Mouse (Mus musculus): ENCODE results near the gene Rasgrf1.

The Rasgrf1 gene

GRCm38 (mm10) chr9:89968836-89969450, 59.2 kb downstream of the Rasgrf1 start:
- no peak for DNase-seq (ENCODE audit: low read depth, low spot score)

DNA sequence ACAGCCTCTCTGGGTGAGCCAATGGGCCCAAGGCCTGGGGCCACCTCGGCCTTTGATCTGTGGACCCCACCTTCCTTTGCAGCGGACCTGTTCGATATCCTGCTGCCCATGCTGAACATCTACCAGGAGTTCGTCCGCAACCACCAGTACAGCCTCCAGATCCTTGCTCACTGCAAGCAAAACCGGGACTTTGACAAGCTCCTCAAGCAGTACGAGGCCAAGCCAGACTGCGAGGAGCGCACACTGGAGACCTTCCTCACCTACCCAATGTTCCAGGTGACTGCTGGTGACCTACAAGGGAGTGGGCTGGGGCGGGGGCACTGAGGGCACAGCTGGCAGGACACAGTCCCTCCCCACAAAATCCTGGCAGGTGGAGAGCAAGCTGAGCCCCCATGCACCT, 60.6 kb downstream of the Rasgrf1 start:
- DNase-seq (ENCODE audit: low read depth, low spot score): no peak

- DNase-seq (ENCODE audit: low read depth, low spot score): no peak
These were observed 61.3 kb downstream of the Rasgrf1 start for GRCm38 (mm10) chr9:89970886-89971486.

- no peak for DNase-seq (ENCODE audit: low read depth, low spot score)
These were observed 62.6 kb downstream of the Rasgrf1 start for GRCm38 (mm10) chr9:89972321-89972720.

DNA sequence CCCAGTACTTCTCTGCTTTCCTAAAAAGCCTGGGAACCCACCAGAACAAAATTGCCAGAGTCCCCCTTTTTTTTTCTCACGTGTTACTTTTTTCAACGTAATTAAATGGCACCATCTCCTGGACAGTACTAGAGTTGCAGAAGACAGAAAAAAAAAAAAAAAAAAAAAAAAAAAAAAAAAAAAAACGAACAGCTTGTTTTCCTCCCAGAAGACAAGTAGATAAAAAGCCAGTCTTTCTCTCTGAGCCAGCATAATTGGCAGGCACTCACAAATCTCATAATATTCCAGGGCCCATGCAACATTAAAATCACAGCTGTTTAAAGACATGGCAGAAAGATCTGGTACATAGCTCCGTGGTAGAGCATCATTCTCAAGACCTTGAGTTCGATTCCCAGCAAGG, 64.1 kb downstream of the Rasgrf1 start:
- peak; percentile 13 for DNase-seq (ENCODE audit: low read depth, low spot score)

DNA sequence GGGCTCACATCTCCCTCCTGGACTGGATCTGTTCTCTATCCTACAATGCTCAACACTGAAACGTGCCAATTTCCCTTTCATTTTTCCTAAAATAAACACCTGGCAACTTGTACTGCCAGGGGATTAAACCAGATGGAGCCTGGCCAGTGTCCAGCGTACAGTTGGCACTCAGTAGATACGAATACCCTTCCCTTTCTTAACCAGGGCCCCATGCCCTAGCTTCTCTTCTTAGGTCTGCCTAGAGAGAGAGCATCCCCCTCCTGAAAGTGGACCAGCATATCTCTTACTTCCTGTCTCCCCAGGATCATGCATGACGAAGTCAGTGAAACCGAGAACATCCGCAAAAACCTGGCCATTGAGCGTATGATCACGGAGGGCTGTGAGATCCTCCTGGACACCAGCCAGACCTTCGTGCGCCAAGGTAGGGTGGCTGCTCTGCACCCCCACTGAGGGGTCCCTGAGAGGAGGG, 64.8 kb downstream of the Rasgrf1 start:
- no peak for DNase-seq (ENCODE audit: low read depth, low spot score)

DNA sequence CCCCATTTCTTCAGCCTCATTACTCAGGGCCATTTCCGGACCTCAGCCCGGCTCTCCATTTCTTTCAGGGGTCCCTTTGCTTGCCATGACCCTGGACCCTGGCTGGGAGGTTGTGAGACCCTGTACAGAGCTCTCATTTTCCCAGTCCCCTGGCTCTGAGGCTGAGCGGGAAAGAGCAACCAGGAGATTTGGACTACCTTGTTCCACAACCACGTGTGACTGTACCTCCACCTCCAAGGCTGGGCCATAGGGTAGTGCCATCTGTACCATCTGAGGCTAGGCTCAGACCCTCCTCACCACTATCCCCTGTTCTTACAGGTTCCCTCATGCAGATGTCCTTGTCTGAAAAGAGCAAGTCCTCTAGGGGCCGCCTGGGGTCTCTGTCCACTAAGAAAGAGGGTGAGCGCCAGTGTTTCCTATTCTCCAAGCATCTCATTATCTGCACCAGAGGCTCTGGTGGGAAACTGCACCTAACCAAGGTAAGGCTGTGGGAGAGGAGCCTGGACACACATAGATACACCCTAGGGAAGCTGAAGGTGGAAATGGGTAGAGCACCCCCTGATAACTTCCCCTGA, 66.7 kb downstream of the Rasgrf1 start:
- no peak for DNase-seq (ENCODE audit: low read depth, low spot score)

- no peak for DNase-seq (ENCODE audit: low read depth, low spot score)
These were observed 69.5 kb downstream of the Rasgrf1 start for GRCm38 (mm10) chr9:89979248-89979647.

DNA sequence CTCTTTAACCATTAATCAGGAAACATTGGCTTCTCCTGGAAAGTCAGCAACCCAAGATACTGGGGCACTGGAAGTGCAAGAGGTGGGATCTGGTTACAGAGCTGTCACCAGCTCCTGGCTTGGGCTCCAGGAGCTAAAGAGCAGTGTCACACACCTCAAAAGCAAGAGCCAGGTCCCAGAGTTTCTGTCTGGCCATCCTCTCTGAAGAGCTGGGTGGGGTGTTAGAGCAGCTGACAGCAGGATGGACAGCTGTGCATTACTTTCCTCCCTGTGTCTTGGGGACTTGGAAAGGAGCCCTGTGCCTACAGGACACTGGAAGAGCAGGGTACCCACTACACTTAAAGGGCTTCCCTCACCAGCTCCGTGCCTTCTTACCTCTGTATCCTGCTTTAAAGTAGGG, 72.5 kb downstream of the Rasgrf1 start:
- no peak for DNase-seq (ENCODE audit: low read depth, low spot score)

GRCm38 (mm10) chr9:89988053-89988452, 78.3 kb downstream of the Rasgrf1 start:
- DNase-seq (ENCODE audit: low read depth, low spot score): no peak

- DNase-seq (ENCODE audit: low read depth, low spot score): no peak
These were observed 79.3 kb downstream of the Rasgrf1 start for GRCm38 (mm10) chr9:89988811-89989528.

GRCm38 (mm10) chr9:90006432-90006831, 96.7 kb downstream of the Rasgrf1 start:
- DNase-seq (ENCODE audit: low read depth, low spot score): no peak

DNA sequence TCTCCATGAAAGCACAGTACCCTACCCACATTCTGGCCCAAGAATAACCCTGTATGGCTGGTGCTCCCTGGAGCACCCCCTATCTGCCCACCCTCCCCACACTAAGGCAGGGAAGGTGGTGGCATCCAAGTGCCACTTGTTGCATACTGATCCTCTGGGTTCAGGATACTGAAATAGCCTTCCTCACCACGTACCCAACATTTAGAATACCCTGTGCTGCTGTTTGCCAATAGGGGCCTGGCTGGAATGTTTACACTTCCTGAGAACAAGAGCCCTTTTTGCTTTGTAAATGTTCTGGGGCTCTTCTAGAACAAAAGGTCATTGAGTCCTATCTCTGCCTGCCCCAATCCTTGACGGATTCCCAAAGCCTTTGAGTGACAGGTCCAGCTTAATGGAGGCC, 97.4 kb downstream of the Rasgrf1 start:
- DNase-seq (ENCODE audit: low read depth, low spot score): no peak

DNA sequence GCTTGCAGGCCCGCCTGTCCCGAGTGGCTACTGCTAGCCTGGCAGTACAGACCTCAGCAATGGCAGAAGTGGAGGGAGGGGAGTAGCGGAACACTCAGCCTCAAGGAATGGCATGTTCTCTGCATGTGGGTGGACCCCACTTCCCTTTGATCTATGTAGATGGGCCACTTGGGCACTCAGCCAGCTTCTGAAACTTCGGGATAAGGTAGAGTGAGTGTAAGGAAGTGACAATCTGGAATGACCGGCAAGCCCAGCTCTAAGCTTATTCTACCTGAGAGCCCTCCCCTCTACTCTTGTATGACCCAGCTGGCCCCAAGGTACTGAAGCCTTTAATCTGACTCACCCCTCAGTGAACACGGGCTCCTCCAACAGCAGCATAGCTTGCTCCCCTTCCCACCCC, 98.4 kb downstream of the Rasgrf1 start:
- no peak for DNase-seq (ENCODE audit: low read depth, low spot score)

DNA sequence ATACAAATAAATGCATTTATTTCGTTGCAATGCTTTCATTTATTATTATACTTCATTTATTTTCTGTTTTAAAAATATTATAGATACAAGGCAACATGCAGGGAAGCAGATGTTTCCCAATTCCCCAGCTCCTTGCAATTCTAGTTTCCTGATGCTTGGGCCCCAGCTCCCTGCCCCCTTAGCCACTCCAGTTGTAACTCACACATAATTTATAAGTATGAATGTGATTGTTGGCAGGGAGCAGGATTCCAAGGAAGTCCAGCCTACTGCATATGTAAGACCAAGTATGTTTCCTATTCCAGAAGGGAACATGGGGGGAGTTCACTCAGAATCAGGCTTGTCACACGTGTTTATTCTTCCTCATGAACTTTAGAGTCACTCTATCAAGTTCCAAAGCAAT, 102.1 kb downstream of the Rasgrf1 start:
- DNase-seq (ENCODE audit: low read depth, low spot score): no peak

GRCm38 (mm10) chr9:90014649-90015048, 104.9 kb downstream of the Rasgrf1 start:
- DNase-seq (ENCODE audit: low read depth, low spot score): no peak

DNA sequence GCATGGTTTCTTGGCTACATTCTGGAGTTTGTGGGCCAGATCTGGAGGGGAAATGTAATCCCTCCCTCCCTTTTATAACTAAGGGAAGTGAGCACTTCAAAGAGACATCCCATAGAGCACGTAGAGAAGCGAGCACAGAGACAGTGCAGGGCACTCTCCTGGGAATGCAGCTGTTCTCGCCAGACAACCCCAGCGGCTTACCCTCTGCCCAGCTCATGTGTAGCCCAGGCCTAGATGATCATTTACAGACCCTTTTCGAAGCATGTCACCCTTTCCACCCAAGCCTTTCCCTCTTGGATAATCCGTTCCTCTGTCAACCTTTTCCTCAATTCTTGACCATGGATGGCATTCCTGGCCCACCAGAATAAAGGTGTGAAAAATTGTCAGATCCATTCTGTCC, 106.5 kb downstream of the Rasgrf1 start:
- no peak for DNase-seq (ENCODE audit: low read depth, low spot score)

- DNase-seq (ENCODE audit: low read depth, low spot score): no peak
These were observed 111.2 kb downstream of the Rasgrf1 start for GRCm38 (mm10) chr9:90020866-90021265.

GRCm38 (mm10) chr9:90021442-90021841, 111.7 kb downstream of the Rasgrf1 start:
- no peak for DNase-seq (ENCODE audit: low read depth, low spot score)

DNA sequence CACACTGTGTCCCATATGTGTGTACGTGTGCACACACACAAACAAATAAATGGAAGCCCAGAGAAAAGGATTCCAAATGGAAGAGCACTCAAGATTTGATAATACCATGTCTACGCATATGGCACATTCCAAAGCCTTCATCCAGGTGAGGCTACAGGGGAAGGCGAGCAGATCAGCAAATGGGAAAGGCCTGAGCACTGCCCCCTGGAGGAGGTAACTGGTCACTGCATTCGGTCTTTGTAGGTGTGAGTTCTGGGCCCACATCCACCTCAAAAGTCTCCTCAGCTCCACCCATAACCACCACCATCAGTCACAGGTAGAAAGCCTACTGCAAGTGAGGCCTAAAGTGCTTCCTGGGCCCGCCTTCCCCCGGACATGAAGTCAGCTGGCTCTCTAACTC, 118.0 kb downstream of the Rasgrf1 start:
- no peak for DNase-seq (ENCODE audit: low read depth, low spot score)

DNA sequence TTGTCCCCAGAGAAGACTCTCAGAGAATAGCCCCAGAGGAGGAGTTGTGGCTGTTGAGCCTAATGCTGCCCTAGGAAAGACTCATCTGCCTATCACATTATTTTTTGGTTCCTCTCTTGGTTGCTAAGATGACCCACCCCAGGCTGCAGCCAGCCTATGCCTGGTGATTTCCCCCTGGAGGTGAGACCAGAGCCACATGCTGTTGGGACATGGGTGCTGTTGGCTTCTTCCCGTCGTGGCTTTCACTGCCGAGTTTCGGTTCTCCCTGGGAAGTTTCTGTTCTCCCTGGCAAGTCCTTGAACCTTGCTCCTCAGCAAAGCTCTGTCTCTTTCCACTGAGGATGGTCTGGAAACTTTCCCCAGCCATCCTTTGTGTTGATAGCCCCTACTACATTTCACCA, 124.2 kb downstream of the Rasgrf1 start:
- no peak for DNase-seq (ENCODE audit: low read depth, low spot score)

DNA sequence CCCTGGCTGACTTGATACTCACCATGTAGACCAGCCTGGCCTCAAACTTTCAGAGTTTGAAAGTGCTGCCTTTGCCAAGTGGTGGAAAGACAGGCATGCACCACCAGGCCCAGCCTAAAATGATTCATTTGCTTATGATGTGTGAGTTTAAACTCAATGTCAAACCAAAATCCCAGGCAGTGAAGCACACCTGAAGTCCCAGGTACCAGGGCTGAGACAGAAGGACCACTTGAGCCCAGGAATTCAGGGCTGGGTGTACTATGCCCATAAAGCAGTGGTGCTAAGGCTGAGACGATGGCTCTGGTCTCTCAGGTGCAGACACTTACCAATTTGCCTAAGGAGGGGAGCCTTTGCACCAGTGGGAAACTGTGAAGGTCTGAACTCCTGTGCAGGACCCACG, 125.5 kb downstream of the Rasgrf1 start:
- DNase-seq (ENCODE audit: low read depth, low spot score): no peak

GRCm38 (mm10) chr9:90035794-90036193, 126.1 kb downstream of the Rasgrf1 start:
- no peak for DNase-seq (ENCODE audit: low read depth, low spot score)
